Mouse (Mus musculus) CH12.LX (cell line): ENCODE data around the gene Prss16. TPM values are rescaled to one million over a fixed set of nuclear protein-coding genes. Genes with fewer than 3 reads are reported as not detected.

Experiments used
- DNase-seq: peaks from one replicate; pipeline ENCODE4 v3.0.0-alpha.2; 2013; ENCODE audit errors: extremely low read depth
- H3K27ac ChIP-seq: 2 replicates; pipeline ENCODE4 v1.5.1; 2012; ENCODE audit warnings: low read depth, mild to moderate bottlenecking, control low read depth, moderate library complexity; ENCODE audit not compliant: insufficient read depth
- H3K27me3 ChIP-seq: replicated peaks from 2 replicates; pipeline ENCODE3; 2012; ENCODE audit warnings: inconsistent platforms
- H3K36me3 ChIP-seq, 2 experiments: replicated peaks in 1 of 2; 2 replicates each; pipeline versions ENCODE3 to v1.6.1; 2012; ENCODE audit warnings: inconsistent platforms in 1 of 2, low read length in 1 of 2, mild to moderate bottlenecking in 1 of 2, mixed read lengths in 1 of 2, moderate library complexity in 1 of 2; ENCODE audit not compliant: control insufficient read depth in 1 of 2, insufficient read depth in 1 of 2
- H3K4me1 ChIP-seq, 2 experiments: 2 replicates each; pipeline ENCODE4 v1.6.1; 2012; ENCODE audit warnings: inconsistent platforms in 1 of 2, moderate library complexity in 1 of 2; ENCODE audit not compliant: insufficient read depth in 2 of 2, control insufficient read depth in 1 of 2
- H3K4me2 ChIP-seq: 2 replicates; pipeline ENCODE4 v1.6.1; 2012; ENCODE audit warnings: low read depth, mild to moderate bottlenecking, control low read depth; ENCODE audit not compliant: poor library complexity, insufficient read depth, severe bottlenecking
- H3K4me3 ChIP-seq, 3 experiments: fragments of 150-350 bp in 1 of 3; sonication (generic) in 1 of 3; replicated peaks in 1 of 3; 2 replicates each; pipeline versions ENCODE3 to v1.5.1; 2011 to 2012; ENCODE audit warnings: low read depth in 2 of 3, low read length in 2 of 3, mild to moderate bottlenecking in 2 of 3, moderate library complexity in 2 of 3, control low read depth in 1 of 3, improper control_type of control experiment in 1 of 3, inconsistent platforms in 1 of 3, mixed read lengths in 1 of 3; ENCODE audit not compliant: poor library complexity in 1 of 3
- H3K79me2 ChIP-seq: replicated peaks from 2 replicates; pipeline ENCODE4 v1.6.1; 2012; ENCODE audit warnings: mild to moderate bottlenecking, moderate library complexity; ENCODE audit not compliant: control insufficient read depth, poor library complexity, insufficient read depth, severe bottlenecking; ENCODE audit errors: extremely low read depth
- H3K9ac ChIP-seq: 2 replicates; pipeline ENCODE4 v1.6.1; 2012; ENCODE audit warnings: low read depth, mild to moderate bottlenecking, control low read depth, moderate library complexity; ENCODE audit not compliant: insufficient read depth
- H3K9me3 ChIP-seq: replicated peaks from 2 replicates; pipeline ENCODE3; 2012; ENCODE audit warnings: low read length, inconsistent platforms, mixed read lengths
- BHLHE40 ChIP-seq: IDR thresholded peaks from 2 replicates; pipeline ENCODE4 v1.6.1; 2011; ENCODE audit warnings: mild to moderate bottlenecking, low read depth, low read length, improper control_type of control experiment
- CTCF ChIP-seq, 2 experiments: IDR thresholded peaks in 1 of 2; conservative IDR thresholded peaks in 1 of 2; 2 replicates each; pipeline ENCODE4 v1.5.1; 2011 to 2012; ENCODE audit warnings: low read depth in 2 of 2, low read length in 2 of 2, improper control_type of control experiment in 1 of 2, inconsistent platforms in 1 of 2, mild to moderate bottlenecking in 1 of 2, moderate library complexity in 1 of 2
- E2F4 ChIP-seq: IDR thresholded peaks from 2 replicates; pipeline ENCODE4 v1.6.1; 2011; ENCODE audit warnings: low read depth, low read length, improper control_type of control experiment; ENCODE audit not compliant: insufficient replicate concordance
- ELF1 ChIP-seq: IDR thresholded peaks from 2 replicates; pipeline ENCODE4 v1.6.1; 2014; ENCODE audit warnings: low read depth, mild to moderate bottlenecking, inconsistent platforms, low read length, improper control_type of control experiment
- ETS1 ChIP-seq: conservative IDR thresholded peaks from 2 replicates; pipeline ENCODE4 v1.6.1; 2012; ENCODE audit warnings: low read depth, mild to moderate bottlenecking, inconsistent platforms, low read length, improper control_type of control experiment, moderate library complexity
- IRF4 ChIP-seq: IDR thresholded peaks from 2 replicates; pipeline ENCODE4 v1.6.1; 2014; ENCODE audit warnings: low read depth, mild to moderate bottlenecking, inconsistent platforms, low read length, improper control_type of control experiment
- MAFK ChIP-seq: IDR thresholded peaks from 2 replicates; pipeline ENCODE4 v1.6.1; 2011; ENCODE audit warnings: low read length, improper control_type of control experiment; ENCODE audit not compliant: insufficient replicate concordance
- MAX ChIP-seq: IDR thresholded peaks from 2 replicates; pipeline ENCODE4 v1.6.1; 2011; ENCODE audit warnings: low read length, improper control_type of control experiment
- MYC ChIP-seq: IDR thresholded peaks from 2 replicates; pipeline ENCODE4 v1.6.1; 2011; ENCODE audit warnings: low read depth, mild to moderate bottlenecking, improper control_type of control experiment, low read length
- NELFE ChIP-seq: IDR thresholded peaks from 2 replicates; pipeline ENCODE4 v1.6.1; 2011; ENCODE audit warnings: low read depth, low read length, improper control_type of control experiment
- NRF1 ChIP-seq: IDR thresholded peaks from 2 replicates; pipeline ENCODE4 v1.6.1; 2014; ENCODE audit warnings: low read depth, mild to moderate bottlenecking, inconsistent platforms, low read length, improper control_type of control experiment, moderate library complexity
- PAX5 ChIP-seq: IDR thresholded peaks from 2 replicates; pipeline ENCODE4 v1.6.1; 2012; ENCODE audit warnings: low read length, inconsistent platforms, mixed read lengths
- RAD21 ChIP-seq: IDR thresholded peaks from 2 replicates; pipeline ENCODE4 v1.6.1; 2011; ENCODE audit warnings: low read depth, mild to moderate bottlenecking, low read length, improper control_type of control experiment, moderate library complexity
- RCOR1 ChIP-seq: conservative IDR thresholded peaks from 2 replicates; pipeline ENCODE4 v1.6.1; 2012; ENCODE audit warnings: low read depth, mild to moderate bottlenecking, inconsistent platforms, low read length, improper control_type of control experiment
- SMC3 ChIP-seq: IDR thresholded peaks from 2 replicates; pipeline ENCODE4 v1.6.1; 2011; ENCODE audit warnings: low read depth, low read length, improper control_type of control experiment
- TBP ChIP-seq: conservative IDR thresholded peaks from 2 replicates; pipeline ENCODE4 v1.6.1; 2011; ENCODE audit warnings: low read depth, low read length, improper control_type of control experiment
- TCF12 ChIP-seq: IDR thresholded peaks from 2 replicates; pipeline ENCODE4 v1.6.1; 2014; ENCODE audit warnings: low read depth, mild to moderate bottlenecking, inconsistent platforms, low read length, improper control_type of control experiment
- USF2 ChIP-seq: conservative IDR thresholded peaks from 2 replicates; pipeline ENCODE4 v1.6.1; 2011; ENCODE audit warnings: low read depth, low read length, improper control_type of control experiment
- ZC3H11A ChIP-seq: IDR thresholded peaks from 2 replicates; pipeline ENCODE4 v1.6.1; 2012; ENCODE audit warnings: low read depth, mild to moderate bottlenecking, inconsistent platforms, low read length, improper control_type of control experiment
- ZMIZ1 ChIP-seq: IDR thresholded peaks from 2 replicates; pipeline ENCODE4 v1.6.1; 2012; ENCODE audit warnings: low read depth, mild to moderate bottlenecking, inconsistent platforms, low read length, improper control_type of control experiment
- ZNF384 ChIP-seq: IDR thresholded peaks from 2 replicates; pipeline ENCODE4 v1.6.1; 2012; ENCODE audit warnings: low read depth, low read length, improper control_type of control experiment, inconsistent platforms
- dilution Hi-C: fragments of 300-500 bp; cut with MboI; formaldehyde crosslinking; loops from 2 replicates; pipeline ENCODE4 v1.14.3; 2020; ENCODE audit warnings: low sequenced_read_pairs; ENCODE audit not compliant: extremely low pct_unique_long_range_greater_than_20kb, extremely low pct_ligation_motif_present
- in situ Hi-C: fragments of 300-500 bp; cut with MboI; formaldehyde crosslinking; loops from 3 replicates; pipeline ENCODE4 v1.14.3; 2019; ENCODE audit warnings: low sequenced_read_pairs, low pct_ligation_motif_present, low pct_unique_long_range_greater_than_20kb, mixed read lengths
- polyA plus RNA-seq: library from polyadenylated mRNA; unstranded; fragments of >175 nt; gene quantifications from 2 replicates; pipeline ENCODE4 v1.2.1, GENCODE M21; 2012; ENCODE audit warnings: low read depth; ENCODE audit not compliant: insufficient read length
- total RNA-seq, 2 experiments: library from RNA; depleted of rRNA; stranded (reverse); fragments of 300-350 nt in 1 of 2; fragments of >200 nt in 1 of 2; gene quantifications; 2 replicates each; pipeline ENCODE4 v1.2.3; 2012 to 2014

The Prss16 gene
- total and polyA plus RNA-seq, 3 experiments = 0.36 to 1.4 (median 0.47) TPM

DNA sequence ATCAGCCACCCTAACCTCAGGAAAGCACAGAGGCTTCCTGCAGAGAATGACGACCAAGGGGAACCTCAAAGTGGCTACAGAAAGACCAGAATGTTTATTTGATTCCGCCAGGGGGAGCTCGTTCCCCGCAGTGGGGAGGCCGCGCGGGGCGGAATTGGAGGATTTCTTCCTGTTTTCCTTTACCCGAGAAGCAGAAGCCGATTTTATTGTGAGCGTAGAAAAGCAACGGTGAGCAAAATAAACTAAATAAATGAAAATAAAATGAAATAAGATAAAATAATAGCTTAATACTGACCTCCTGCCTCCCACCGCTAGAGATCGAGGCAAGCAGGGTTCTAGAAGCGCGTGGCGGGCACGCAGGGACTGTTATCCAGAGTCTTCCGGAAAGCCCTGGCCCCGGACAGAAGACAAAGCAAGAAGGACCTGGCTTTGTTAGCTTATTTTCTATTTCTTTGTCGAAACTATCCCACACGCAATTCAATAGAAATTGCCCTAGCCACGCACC, 35.3 kb downstream of the Prss16 start:
- TF ChIP-seq RCOR1 (no peak), SMC3 (peak; percentile 93), ZMIZ1 (no peak), MAX (peak; percentile 45; the same call in 1 of the 2 replicates), RAD21 (peak; percentile 88), TCF12 (peak; percentile 21; the same call in 1 of the 2 replicates), CTCF (conservative IDR thresholded peaks at IDR 0.05 in 1 of 2, IDR thresholded peaks at IDR 0.05 in 1 of 2; ENCODE audit: low read depth in 2 of 2, low read length in 2 of 2) (peak; percentile 31 to 95), IRF4 (peak; percentile 4; the same call in 1 of the 2 replicates), USF2 (no peak), ETS1 (peak; percentile 21; the same call in 1 of the 2 replicates), ZC3H11A (peak; percentile 43; the same call in 1 of the 2 replicates), BHLHE40 (peak; percentile 12; the same call in 1 of the 2 replicates), ELF1 (peak; percentile 79), NRF1 (no peak), E2F4 (0 out of 2 replicates have a peak, but pooled peaks have one; percentile 61), PAX5 (no peak), MYC (peak; percentile 79; the same call in 1 of the 2 replicates), TBP (peak; percentile 49; the same call in 1 of the 2 replicates), NELFE (0 out of 2 replicates have a peak, but pooled peaks have one; percentile 64), ZNF384 (peak; percentile 54; the same call in 1 of the 2 replicates)
- H3K9me3 ChIP-seq = no peaks in the 10 kb centered on the region
- H3K27ac ChIP-seq = peak overlapping the region; percentile 45; the same call in 1 of the 2 replicates
- H3K4me1 ChIP-seq = peaks cover 0 to 13% of the 10 kb centered on the region in 2 experiments; a peak in 2 of 4 replicates
- no peaks in the 10 kb centered on the region for H3K36me3 ChIP-seq
- DNase-seq = peak; percentile 91
- dilution Hi-C loops (no loop called here), in situ Hi-C loops (no loop called here)
- H3K27me3 ChIP-seq = peaks cover 2% of the 10 kb centered on the region
- peak overlapping the region; percentile 81 for H3K4me2 ChIP-seq
- no peaks in the 10 kb centered on the region for H3K79me2 ChIP-seq
- peak overlapping the region; percentile 66 to 87 (median 80) for H3K4me3 ChIP-seq
- H3K9ac ChIP-seq = peak overlapping the region; percentile 100

DNA sequence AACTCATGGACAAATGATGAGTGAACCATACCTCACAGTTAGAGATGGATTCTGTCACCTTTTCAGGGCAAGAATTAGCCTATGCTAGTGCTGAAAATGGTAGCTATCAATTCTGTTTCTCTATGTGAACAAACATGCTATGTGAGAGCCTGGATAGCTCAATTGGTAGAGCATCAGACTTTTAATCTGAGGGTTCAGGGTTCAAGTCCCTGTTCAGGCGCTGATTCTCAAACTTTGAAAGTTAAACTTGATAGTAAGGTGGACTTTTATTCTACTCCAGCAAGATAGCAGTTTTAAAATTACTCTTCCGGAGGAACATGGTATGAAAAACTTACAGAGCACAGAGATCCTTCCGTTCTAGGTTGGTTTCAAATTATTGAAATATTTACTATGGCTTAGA, 37.9 kb downstream of the Prss16 start:
- no peaks in the 10 kb centered on the region for H3K9me3 ChIP-seq
- peak; percentile 79 for DNase-seq
- no peak overlapping the region for H3K27ac ChIP-seq
- peaks cover 2% of the 10 kb centered on the region for H3K27me3 ChIP-seq
- H3K36me3 ChIP-seq = no peaks in the 10 kb centered on the region
- H3K4me2 ChIP-seq = no peak overlapping the region; the same call in 1 of the 2 replicates
- in situ Hi-C loops = no loop called here
- TF ChIP-seq NRF1 (peak; percentile 41; the same call in 1 of the 2 replicates), CTCF (conservative IDR thresholded peaks at IDR 0.05 in 1 of 2, IDR thresholded peaks at IDR 0.05 in 1 of 2; ENCODE audit: low read depth in 2 of 2, low read length in 2 of 2) (no peak), TBP (peak; percentile 100), MAFK (peak; percentile 93), ELF1 (peak; percentile 87), E2F4 (peak; percentile 84; the same call in 1 of the 2 replicates)
- H3K4me1 ChIP-seq = peaks cover 0 to 5% of the 10 kb centered on the region in 2 experiments; a peak in 2 of 4 replicates
- no peaks in the 10 kb centered on the region for H3K79me2 ChIP-seq
- H3K4me3 ChIP-seq = no peak overlapping the region
- no peak overlapping the region for H3K9ac ChIP-seq
- dilution Hi-C loops = no loop called here
